Mouse (Mus musculus) lung, postnatal 0 days (tissue): ENCODE data around the gene Gng7. TPM values are rescaled to one million over a fixed set of nuclear protein-coding genes. Genes with fewer than 3 reads are reported as not detected.

Source experiments
- ATAC-seq: fragments of 200-750 bp; cut with Nextera tagmentation; 2 replicates; pipeline ENCODE4 v1.8.0; 2017; ENCODE audit warnings: moderate library complexity
- DNase-seq: peaks from one replicate; pipeline ENCODE4 v3.0.0-alpha.2; 2016; ENCODE audit warnings: low spot score
- H3K27ac ChIP-seq: fragments of 300-500 bp; sonication (generic); 2 replicates; pipeline ENCODE4 v1.5.1; 2014; ENCODE audit warnings: antibody characterized with exemption, mild to moderate bottlenecking, low read length, mixed read lengths
- H3K27me3 ChIP-seq: fragments of 300-500 bp; sonication (generic); replicated peaks from 2 replicates; pipeline ENCODE4 v1.6.1; 2014; ENCODE audit warnings: low read length, mixed read lengths; ENCODE audit not compliant: insufficient read depth
- H3K36me3 ChIP-seq: fragments of 300-500 bp; sonication (generic); 2 replicates; pipeline ENCODE4 v1.6.1; 2014; ENCODE audit warnings: low read length, mixed read lengths; ENCODE audit not compliant: insufficient read depth
- H3K4me1 ChIP-seq: fragments of 300-500 bp; sonication (generic); 2 replicates; pipeline ENCODE4 v1.6.1; 2014; ENCODE audit warnings: antibody characterized with exemption, low read depth, low read length, mixed read lengths; ENCODE audit not compliant: insufficient read depth
- H3K4me2 ChIP-seq: fragments of 300-500 bp; sonication (generic); replicated peaks from 2 replicates; pipeline ENCODE4 v1.6.1; 2014; ENCODE audit warnings: low read depth, mild to moderate bottlenecking, low read length, moderate library complexity, mixed read lengths
- H3K4me3 ChIP-seq: fragments of 300-500 bp; sonication (generic); 2 replicates; pipeline ENCODE4 v1.5.1; 2014; ENCODE audit warnings: low read depth, low read length
- H3K9ac ChIP-seq: fragments of 300-500 bp; sonication (generic); replicated peaks from 2 replicates; pipeline ENCODE4 v1.6.1; 2014; ENCODE audit warnings: low read depth, mild to moderate bottlenecking
- H3K9me3 ChIP-seq: fragments of 300-500 bp; sonication (generic); 2 replicates; pipeline ENCODE4 v1.6.1; 2016; ENCODE audit warnings: low read length, mixed read lengths
- CTCF ChIP-seq: IDR thresholded peaks from 2 replicates; pipeline ENCODE4 v1.5.1; 2016; ENCODE audit warnings: antibody characterized with exemption, mild to moderate bottlenecking
- EP300 ChIP-seq: IDR thresholded peaks from 2 replicates; pipeline ENCODE4 v1.6.1; 2016; ENCODE audit warnings: antibody characterized with exemption, mild to moderate bottlenecking, control low read depth
- WGBS: fragments of 180-500 bp; shearing (Covaris S2); extraction: QIAGEN DNeasy Blood & Tissue Kit; methylation state at CpG from one replicate; pipeline ENCODE4 v1.1.7; 2014; 5-methylcytosine and 5-hydroxymethylcytosine counted together
- polyA plus RNA-seq: library from polyadenylated mRNA; unstranded; fragments of >200 nt; fragmentation: Nextera tagmentation; extraction: Ambion mirVana; gene quantifications from 2 replicates; pipeline ENCODE4 v1.2.1, GENCODE M21; 2015

Gng7 gene
- polyA plus RNA-seq, 1 experiment from 2014 or later: 1.0 TPM

GRCm38 (mm10) chr10:80917336-80917778, 97.4 kb downstream of the Gng7 start:
- Histone ChIP-seq H3K9ac (peak overlapping the region; percentile 38), H3K36me3 (no peaks in the 10 kb centered on the region), H3K4me2 (peak overlapping the region; percentile 94), H3K27me3 (no peaks in the 10 kb centered on the region), H3K4me3 (peak overlapping the region; percentile 79), H3K27ac (0 out of 2 replicates have a peak overlapping the region, but pooled peaks have one; percentile 26), H3K4me1 (peaks cover 4% of the 10 kb centered on the region; the same call in 1 of the 2 replicates), H3K9me3 (no peaks in the 10 kb centered on the region)
- no peak for TF ChIP-seq CTCF
- no peak for TF ChIP-seq EP300
- ATAC-seq: peak; percentile 56
- WGBS: 2% methylated on average over 15 of the region's 15 CpGs
- DNase-seq: no peak

GRCm38 (mm10) chr10:80915736-80916135, 99.0 kb downstream of the Gng7 start:
- no peak for TF ChIP-seq EP300
- no peak for TF ChIP-seq CTCF
- H3K9ac ChIP-seq: no peak overlapping the region
- H3K27ac ChIP-seq: no peak overlapping the region
- no peaks in the 10 kb centered on the region for H3K36me3 ChIP-seq
- H3K9me3 ChIP-seq: no peaks in the 10 kb centered on the region
- no peak for DNase-seq
- H3K4me3 ChIP-seq: no peak overlapping the region
- WGBS: 82% methylated on average over 4 of the region's 4 CpGs
- H3K27me3 ChIP-seq: no peaks in the 10 kb centered on the region
- ATAC-seq: no peak
- no peak overlapping the region for H3K4me2 ChIP-seq
- peaks cover 4% of the 10 kb centered on the region; the same call in 1 of the 2 replicates for H3K4me1 ChIP-seq

GRCm38 (mm10) chr10:80915260-80915659, 99.5 kb downstream of the Gng7 start:
- Histone ChIP-seq H3K27me3 (no peaks in the 10 kb centered on the region), H3K36me3 (no peaks in the 10 kb centered on the region), H3K4me1 (peaks cover 4% of the 10 kb centered on the region; the same call in 1 of the 2 replicates), H3K4me3 (no peak overlapping the region), H3K9me3 (no peaks in the 10 kb centered on the region), H3K9ac (no peak overlapping the region), H3K27ac (no peak overlapping the region), H3K4me2 (no peak overlapping the region)
- TF ChIP-seq EP300 (no peak), CTCF (no peak)
- ATAC-seq (no peak), DNase-seq (no peak)
- 64% methylated on average over 2 of the region's 2 CpGs for WGBS

- ATAC-seq (no peak), DNase-seq (no peak)
- no peak overlapping the region for H3K27ac ChIP-seq
- H3K4me1 ChIP-seq: peaks cover 4% of the 10 kb centered on the region; the same call in 1 of the 2 replicates
- H3K9ac ChIP-seq: no peak overlapping the region
- TF ChIP-seq CTCF: no peak
- no peak for TF ChIP-seq EP300
- no peaks in the 10 kb centered on the region for H3K27me3 ChIP-seq
- no peaks in the 10 kb centered on the region for H3K9me3 ChIP-seq
- no peak overlapping the region for H3K4me2 ChIP-seq
- 77% methylated on average over 5 of the region's 5 CpGs for WGBS
- no peak overlapping the region for H3K4me3 ChIP-seq
- H3K36me3 ChIP-seq: no peaks in the 10 kb centered on the region
Observed at GRCm38 (mm10) chr10:80914253-80914656, 100.5 kb downstream of the Gng7 start.

GRCm38 (mm10) chr10:80913364-80914011, 101.3 kb downstream of the Gng7 start:
- no peak for DNase-seq
- H3K9ac ChIP-seq: no peak overlapping the region
- H3K27ac ChIP-seq: no peak overlapping the region
- no peaks in the 10 kb centered on the region for H3K27me3 ChIP-seq
- H3K36me3 ChIP-seq: no peaks in the 10 kb centered on the region
- 94% methylated on average over 7 of the region's 8 CpGs for WGBS
- H3K4me1 ChIP-seq: peaks cover 4% of the 10 kb centered on the region; the same call in 1 of the 2 replicates
- TF ChIP-seq CTCF: no peak
- TF ChIP-seq EP300: no peak
- H3K4me3 ChIP-seq: no peak overlapping the region
- no peak for ATAC-seq
- no peaks in the 10 kb centered on the region for H3K9me3 ChIP-seq
- H3K4me2 ChIP-seq: no peak overlapping the region

- Histone ChIP-seq H3K36me3 (no peaks in the 10 kb centered on the region), H3K4me2 (no peak overlapping the region), H3K4me3 (no peak overlapping the region), H3K27ac (no peak overlapping the region), H3K9me3 (no peaks in the 10 kb centered on the region), H3K9ac (no peak overlapping the region), H3K27me3 (no peaks in the 10 kb centered on the region), H3K4me1 (no peaks in the 10 kb centered on the region)
- ATAC-seq (no peak), DNase-seq (no peak)
- no peak for TF ChIP-seq EP300
- no peak for TF ChIP-seq CTCF
Observed at GRCm38 (mm10) chr10:80911891-80912290, 102.9 kb downstream of the Gng7 start.
